Mouse (Mus musculus): ENCODE results near the gene Pnn. TPM values are rescaled to one million over a fixed set of nuclear protein-coding genes. Genes with fewer than 3 reads are reported as not detected.

Gene Pnn
- 134 and 153 TPM in 2 replicates for polyA plus RNA-seq (2011; ENCODE audit: insufficient read depth, insufficient read length, low read depth, missing spikeins)

GRCm38 (mm10) chr12:59066448-59067077 is at the start of gene Pnn:
Pnn (plus strand) TSS chr12:59066884.
- Histone ChIP-seq H3K27ac (ENCODE audit: insufficient read depth, low read length) (peak within 1 kb of the TSS; percentile 84), H3K4me3 (ENCODE audit: low read depth, low read length) (peak within 1 kb of the TSS; percentile 90), H3K9ac (ENCODE audit: low read depth, poor library complexity, severe bottlenecking) (peak within 1 kb of the TSS; percentile 98), H3K4me1 (ENCODE audit: control insufficient read depth, insufficient read depth, low read length) (no peaks in the 10 kb centered on the region), H3K27me3 (ENCODE audit: control insufficient read depth, insufficient read depth, low read length, poor library complexity, severe bottlenecking) (no peaks in the 10 kb centered on the region), H3K36me3 (ENCODE audit: control insufficient read depth, insufficient read depth, low read length, poor library complexity, severe bottlenecking) (peaks cover 34% of the 10 kb centered on the region), H3K9me3 (replicated peaks; ENCODE audit: control insufficient read depth, insufficient read depth, low read length, poor library complexity, severe bottlenecking) (no peaks in the 10 kb centered on the region)
- TF ChIP-seq POLR2A (IDR thresholded peaks at IDR 0.05; ENCODE audit: insufficient read depth, low read length) (peak; percentile 61), CTCF (IDR thresholded peaks at IDR 0.05; ENCODE audit: low read depth, low read length) (no peak), EP300 (IDR thresholded peaks at IDR 0.05; ENCODE audit: insufficient read depth, low read depth, low read length) (no peak)

- Histone ChIP-seq H3K4me1 (ENCODE audit: control insufficient read depth, insufficient read depth, low read length) (no peaks in the 10 kb centered on the region), H3K9me3 (replicated peaks; ENCODE audit: control insufficient read depth, insufficient read depth, low read length, poor library complexity, severe bottlenecking) (no peaks in the 10 kb centered on the region), H3K27me3 (ENCODE audit: control insufficient read depth, insufficient read depth, low read length, poor library complexity, severe bottlenecking) (no peaks in the 10 kb centered on the region), H3K36me3 (ENCODE audit: control insufficient read depth, insufficient read depth, low read length, poor library complexity, severe bottlenecking) (peaks cover 48% of the 10 kb centered on the region), H3K27ac (ENCODE audit: insufficient read depth, low read length) (no peak overlapping the region), H3K4me3 (ENCODE audit: low read depth, low read length) (no peak overlapping the region), H3K9ac (ENCODE audit: low read depth, poor library complexity, severe bottlenecking) (no peak overlapping the region)
- TF ChIP-seq EP300 (IDR thresholded peaks at IDR 0.05; ENCODE audit: insufficient read depth, low read depth, low read length) (no peak), CTCF (IDR thresholded peaks at IDR 0.05; ENCODE audit: low read depth, low read length) (no peak), POLR2A (IDR thresholded peaks at IDR 0.05; ENCODE audit: insufficient read depth, low read length) (no peak)
Measured at GRCm38 (mm10) chr12:59017970-59018369, 48.7 kb upstream of the Pnn start.

GRCm38 (mm10) chr12:59019891-59020290 is 46.8 kb upstream of the Pnn start:
- Histone ChIP-seq H3K27ac (ENCODE audit: insufficient read depth, low read length) (no peak overlapping the region), H3K27me3 (ENCODE audit: control insufficient read depth, insufficient read depth, low read length, poor library complexity, severe bottlenecking) (no peaks in the 10 kb centered on the region), H3K9ac (ENCODE audit: low read depth, poor library complexity, severe bottlenecking) (no peak overlapping the region), H3K4me1 (ENCODE audit: control insufficient read depth, insufficient read depth, low read length) (no peaks in the 10 kb centered on the region), H3K4me3 (ENCODE audit: low read depth, low read length) (no peak overlapping the region), H3K9me3 (replicated peaks; ENCODE audit: control insufficient read depth, insufficient read depth, low read length, poor library complexity, severe bottlenecking) (no peaks in the 10 kb centered on the region), H3K36me3 (ENCODE audit: control insufficient read depth, insufficient read depth, low read length, poor library complexity, severe bottlenecking) (peaks cover 51% of the 10 kb centered on the region)
- TF ChIP-seq POLR2A (IDR thresholded peaks at IDR 0.05; ENCODE audit: insufficient read depth, low read length) (no peak), EP300 (IDR thresholded peaks at IDR 0.05; ENCODE audit: insufficient read depth, low read depth, low read length) (no peak), CTCF (IDR thresholded peaks at IDR 0.05; ENCODE audit: low read depth, low read length) (no peak)

GRCm38 (mm10) chr12:59021306-59021705 is 45.4 kb upstream of the Pnn start:
- Histone ChIP-seq H3K27ac (ENCODE audit: insufficient read depth, low read length) (no peak overlapping the region), H3K9ac (ENCODE audit: low read depth, poor library complexity, severe bottlenecking) (no peak overlapping the region), H3K27me3 (ENCODE audit: control insufficient read depth, insufficient read depth, low read length, poor library complexity, severe bottlenecking) (no peaks in the 10 kb centered on the region), H3K4me1 (ENCODE audit: control insufficient read depth, insufficient read depth, low read length) (no peaks in the 10 kb centered on the region), H3K9me3 (replicated peaks; ENCODE audit: control insufficient read depth, insufficient read depth, low read length, poor library complexity, severe bottlenecking) (no peaks in the 10 kb centered on the region), H3K36me3 (ENCODE audit: control insufficient read depth, insufficient read depth, low read length, poor library complexity, severe bottlenecking) (peaks cover 58% of the 10 kb centered on the region), H3K4me3 (ENCODE audit: low read depth, low read length) (no peak overlapping the region)
- no peak for TF ChIP-seq CTCF (IDR thresholded peaks at IDR 0.05; ENCODE audit: low read depth, low read length)
- TF ChIP-seq POLR2A (IDR thresholded peaks at IDR 0.05; ENCODE audit: insufficient read depth, low read length): no peak
- no peak for TF ChIP-seq EP300 (IDR thresholded peaks at IDR 0.05; ENCODE audit: insufficient read depth, low read depth, low read length)

GRCm38 (mm10) chr12:59032101-59032500 is 34.6 kb upstream of the Pnn start:
- peak; percentile 76 for TF ChIP-seq CTCF (IDR thresholded peaks at IDR 0.05; ENCODE audit: low read depth, low read length)
- no peak for TF ChIP-seq EP300 (IDR thresholded peaks at IDR 0.05; ENCODE audit: insufficient read depth, low read depth, low read length)
- no peak for TF ChIP-seq POLR2A (IDR thresholded peaks at IDR 0.05; ENCODE audit: insufficient read depth, low read length)
- H3K4me3 ChIP-seq (ENCODE audit: low read depth, low read length): no peak overlapping the region
- no peaks in the 10 kb centered on the region for H3K27me3 ChIP-seq (ENCODE audit: control insufficient read depth, insufficient read depth, low read length, poor library complexity, severe bottlenecking)
- peaks cover 6% of the 10 kb centered on the region for H3K36me3 ChIP-seq (ENCODE audit: control insufficient read depth, insufficient read depth, low read length, poor library complexity, severe bottlenecking)
- H3K4me1 ChIP-seq (ENCODE audit: control insufficient read depth, insufficient read depth, low read length): no peaks in the 10 kb centered on the region
- no peak overlapping the region for H3K9ac ChIP-seq (ENCODE audit: low read depth, poor library complexity, severe bottlenecking)
- no peaks in the 10 kb centered on the region for H3K9me3 ChIP-seq (replicated peaks; ENCODE audit: control insufficient read depth, insufficient read depth, low read length, poor library complexity, severe bottlenecking)
- H3K27ac ChIP-seq (ENCODE audit: insufficient read depth, low read length): no peak overlapping the region

GRCm38 (mm10) chr12:59039162-59039970 is 27.3 kb upstream of the Pnn start:
- no peaks in the 10 kb centered on the region for H3K4me1 ChIP-seq (ENCODE audit: control insufficient read depth, insufficient read depth, low read length)
- H3K27me3 ChIP-seq (ENCODE audit: control insufficient read depth, insufficient read depth, low read length, poor library complexity, severe bottlenecking): no peaks in the 10 kb centered on the region
- H3K4me3 ChIP-seq (ENCODE audit: low read depth, low read length): no peak overlapping the region
- no peak for TF ChIP-seq CTCF (IDR thresholded peaks at IDR 0.05; ENCODE audit: low read depth, low read length)
- no peak for TF ChIP-seq EP300 (IDR thresholded peaks at IDR 0.05; ENCODE audit: insufficient read depth, low read depth, low read length)
- TF ChIP-seq POLR2A (IDR thresholded peaks at IDR 0.05; ENCODE audit: insufficient read depth, low read length): no peak
- peaks cover 8% of the 10 kb centered on the region for H3K36me3 ChIP-seq (ENCODE audit: control insufficient read depth, insufficient read depth, low read length, poor library complexity, severe bottlenecking)
- peak overlapping the region; percentile 31 for H3K9ac ChIP-seq (ENCODE audit: low read depth, poor library complexity, severe bottlenecking)
- no peaks in the 10 kb centered on the region for H3K9me3 ChIP-seq (replicated peaks; ENCODE audit: control insufficient read depth, insufficient read depth, low read length, poor library complexity, severe bottlenecking)
- peak overlapping the region; percentile 82 for H3K27ac ChIP-seq (ENCODE audit: insufficient read depth, low read length)

Measured in ES-Bruce4 (cell line).